Mouse (Mus musculus) intestine, embryonic 16.5 days (tissue): ENCODE measurements around the gene Iqcn. TPM values are rescaled to one million over a fixed set of nuclear protein-coding genes. Genes with fewer than 3 reads are reported as not detected.

Experiments
- ATAC-seq: fragments of 200-750 bp; cut with Nextera tagmentation; 2 replicates; pipeline ENCODE4 v1.8.0; 2017; ENCODE audit warnings: moderate TSS enrichment, moderate library complexity
- H3K27ac ChIP-seq: fragments of 300-500 bp; sonication (generic); 2 replicates; pipeline ENCODE4 v1.5.1; 2014; ENCODE audit warnings: mild to moderate bottlenecking, low read length
- H3K27me3 ChIP-seq: fragments of 300-500 bp; sonication (generic); replicated peaks from 2 replicates; pipeline ENCODE4 v1.6.1; 2014; ENCODE audit warnings: low read length, control low read depth, mixed read lengths; ENCODE audit not compliant: control insufficient read depth, insufficient read depth
- H3K36me3 ChIP-seq: fragments of 300-500 bp; sonication (generic); 2 replicates; pipeline ENCODE4 v1.6.1; 2014; ENCODE audit warnings: low read length, control low read depth; ENCODE audit not compliant: control insufficient read depth, insufficient read depth
- H3K4me1 ChIP-seq: fragments of 300-500 bp; sonication (generic); 2 replicates; pipeline ENCODE4 v1.6.1; 2014; ENCODE audit warnings: low read length, control low read depth, mixed read lengths; ENCODE audit not compliant: control insufficient read depth, insufficient read depth
- H3K4me2 ChIP-seq: fragments of 300-500 bp; sonication (generic); 2 replicates; pipeline ENCODE4 v1.6.1; 2014; ENCODE audit warnings: low read depth, low read length, control low read depth
- H3K4me3 ChIP-seq: fragments of 300-500 bp; sonication (generic); 2 replicates; pipeline ENCODE4 v1.5.1; 2014; ENCODE audit warnings: mild to moderate bottlenecking, low read length
- H3K9ac ChIP-seq: fragments of 300-500 bp; sonication (generic); 2 replicates; pipeline ENCODE4 v1.6.1; 2014; ENCODE audit warnings: low read depth, low read length
- H3K9me3 ChIP-seq: fragments of 300-500 bp; sonication (generic); 2 replicates; pipeline ENCODE4 v1.6.1; 2016; ENCODE audit warnings: low read length, control low read depth; ENCODE audit not compliant: control insufficient read depth
- WGBS: fragments of 180-500 bp; shearing (Covaris S2); extraction: QIAGEN DNeasy Blood & Tissue Kit; methylation state at CpG from one replicate; pipeline ENCODE4 v1.1.7; 2014; 5-methylcytosine and 5-hydroxymethylcytosine counted together
- polyA plus RNA-seq: library from polyadenylated mRNA; unstranded; fragments of >200 nt; fragmentation: Nextera tagmentation; extraction: Ambion mirVana; gene quantifications from 2 replicates; pipeline ENCODE4 v1.2.1, GENCODE M21; 2015

Iqcn gene
- polyA plus RNA-seq, 1 experiment from 2014 or later: not detected

GRCm38 (mm10) chr8:70701982-70702841 lies 1.0 kb upstream of the Iqcn start:
- Histone ChIP-seq H3K27ac (peak overlapping the region; percentile 31; the same call in 1 of the 2 replicates), H3K9ac (no peak overlapping the region), H3K4me1 (peaks cover 27% of the 10 kb centered on the region), H3K9me3 (no peaks in the 10 kb centered on the region), H3K4me2 (no peak overlapping the region; the same call in 1 of the 2 replicates), H3K27me3 (no peaks in the 10 kb centered on the region), H3K4me3 (peak overlapping the region; percentile 91; the same call in 1 of the 2 replicates), H3K36me3 (no peaks in the 10 kb centered on the region)
- 67% methylated on average over 2 of the region's 2 CpGs for WGBS
- no peak for ATAC-seq

- Histone ChIP-seq H3K4me1 (peaks cover 21% of the 10 kb centered on the region), H3K4me2 (no peak overlapping the region), H3K9ac (no peak overlapping the region), H3K36me3 (no peaks in the 10 kb centered on the region), H3K4me3 (no peak overlapping the region), H3K27ac (no peak overlapping the region), H3K27me3 (no peaks in the 10 kb centered on the region), H3K9me3 (no peaks in the 10 kb centered on the region)
- no peak for ATAC-seq
- WGBS: 82% methylated on average over 3 of the region's 3 CpGs
These were observed 445 bp upstream of the Iqcn start for GRCm38 (mm10) chr8:70702842-70703182.

GRCm38 (mm10) chr8:70708281-70708680 lies 5.0 kb downstream of the Iqcn start:
- WGBS: 90% methylated on average over 14 of the region's 14 CpGs

GRCm38 (mm10) chr8:70709794-70710193 lies 6.5 kb downstream of the Iqcn start:
- WGBS: 92% methylated on average over 9 of the region's 9 CpGs

More at GRCm38 (mm10) chr8:70708281-70708680, 5.0 kb downstream of the Iqcn start:
- ATAC-seq: no peak
- Histone ChIP-seq H3K36me3 (no peaks in the 10 kb centered on the region), H3K9ac (no peak overlapping the region), H3K4me3 (no peak overlapping the region), H3K27me3 (no peaks in the 10 kb centered on the region), H3K9me3 (no peaks in the 10 kb centered on the region), H3K27ac (no peak overlapping the region), H3K4me1 (no peaks in the 10 kb centered on the region), H3K4me2 (no peak overlapping the region)

GRCm38 (mm10) chr8:70710296-70710695 lies 7.0 kb downstream of the Iqcn start:
- Histone ChIP-seq H3K4me1 (no peaks in the 10 kb centered on the region), H3K4me2 (no peak overlapping the region), H3K36me3 (no peaks in the 10 kb centered on the region), H3K9ac (no peak overlapping the region), H3K9me3 (no peaks in the 10 kb centered on the region), H3K4me3 (no peak overlapping the region), H3K27me3 (no peaks in the 10 kb centered on the region), H3K27ac (no peak overlapping the region)
- 95% methylated on average over 1 of the region's 1 CpGs for WGBS
- no peak for ATAC-seq

More at GRCm38 (mm10) chr8:70709794-70710193, 6.5 kb downstream of the Iqcn start:
- Histone ChIP-seq H3K27me3 (no peaks in the 10 kb centered on the region), H3K9me3 (no peaks in the 10 kb centered on the region), H3K4me3 (no peak overlapping the region), H3K27ac (no peak overlapping the region), H3K4me1 (no peaks in the 10 kb centered on the region), H3K9ac (no peak overlapping the region), H3K4me2 (no peak overlapping the region), H3K36me3 (no peaks in the 10 kb centered on the region)
- no peak for ATAC-seq

- no peaks in the 10 kb centered on the region for H3K4me1 ChIP-seq
- no peaks in the 10 kb centered on the region for H3K36me3 ChIP-seq
- WGBS: 84% methylated on average over 11 of the region's 11 CpGs
- no peak overlapping the region for H3K27ac ChIP-seq
- H3K4me2 ChIP-seq: no peak overlapping the region
- no peaks in the 10 kb centered on the region for H3K27me3 ChIP-seq
- H3K9me3 ChIP-seq: no peaks in the 10 kb centered on the region
- H3K9ac ChIP-seq: no peak overlapping the region
- ATAC-seq: no peak
- H3K4me3 ChIP-seq: no peak overlapping the region
These were observed 7.8 kb downstream of the Iqcn start for GRCm38 (mm10) chr8:70711041-70711440.

- Histone ChIP-seq H3K9me3 (no peaks in the 10 kb centered on the region), H3K27ac (no peak overlapping the region), H3K36me3 (no peaks in the 10 kb centered on the region), H3K27me3 (no peaks in the 10 kb centered on the region), H3K4me3 (no peak overlapping the region), H3K4me1 (no peaks in the 10 kb centered on the region), H3K4me2 (no peak overlapping the region), H3K9ac (no peak overlapping the region)
- ATAC-seq: no peak
- 82% methylated on average over 7 of the region's 7 CpGs for WGBS
These were observed 10.7 kb downstream of the Iqcn start for GRCm38 (mm10) chr8:70713991-70714390.

GRCm38 (mm10) chr8:70715086-70715485 lies 11.8 kb downstream of the Iqcn start:
- H3K36me3 ChIP-seq: no peaks in the 10 kb centered on the region
- H3K9ac ChIP-seq: no peak overlapping the region
- H3K4me3 ChIP-seq: no peak overlapping the region
- H3K4me2 ChIP-seq: no peak overlapping the region
- no peak for ATAC-seq
- H3K27ac ChIP-seq: no peak overlapping the region
- H3K9me3 ChIP-seq: no peaks in the 10 kb centered on the region
- WGBS: 58% methylated on average over 2 of the region's 2 CpGs
- no peaks in the 10 kb centered on the region for H3K27me3 ChIP-seq
- H3K4me1 ChIP-seq: no peaks in the 10 kb centered on the region

- H3K9ac ChIP-seq: no peak overlapping the region
- 83% methylated on average over 40 of the region's 40 CpGs for WGBS
- no peaks in the 10 kb centered on the region for H3K36me3 ChIP-seq
These were observed 13.5 kb downstream of the Iqcn start for GRCm38 (mm10) chr8:70716521-70717400.

More at GRCm38 (mm10) chr8:70716521-70717400, 13.5 kb downstream of the Iqcn start:
- Histone ChIP-seq H3K27ac (no peak overlapping the region), H3K4me2 (no peak overlapping the region), H3K4me1 (no peaks in the 10 kb centered on the region), H3K9me3 (no peaks in the 10 kb centered on the region), H3K27me3 (no peaks in the 10 kb centered on the region), H3K4me3 (no peak overlapping the region)
- ATAC-seq: no peak
